Mouse (Mus musculus): ENCODE data around the gene Lgr5.

GRCm38 (mm10) chr10:115595748-115596147, 8.2 kb upstream of the Lgr5 start:
- no peak for TF ChIP-seq CTCF (IDR thresholded peaks at IDR 0.05)
- no peak for TF ChIP-seq EP300 (IDR thresholded peaks at IDR 0.05)
